Mouse (Mus musculus) effector memory CD4-positive, alpha-beta T cell, adult 7 months (primary cell): ENCODE data around the gene Prok1. TPM values are rescaled to one million over a fixed set of nuclear protein-coding genes. Genes with fewer than 3 reads are reported as not detected.

Experiments
- polyA plus RNA-seq: library from polyadenylated mRNA; unstranded; fragments of 100-300 nt; shearing (Covaris generic); gene quantifications from one replicate; pipeline ENCODE4 v1.2.1, GENCODE M21; 2017

Prok1 gene
- 0.50 TPM for polyA plus RNA-seq

DNA sequence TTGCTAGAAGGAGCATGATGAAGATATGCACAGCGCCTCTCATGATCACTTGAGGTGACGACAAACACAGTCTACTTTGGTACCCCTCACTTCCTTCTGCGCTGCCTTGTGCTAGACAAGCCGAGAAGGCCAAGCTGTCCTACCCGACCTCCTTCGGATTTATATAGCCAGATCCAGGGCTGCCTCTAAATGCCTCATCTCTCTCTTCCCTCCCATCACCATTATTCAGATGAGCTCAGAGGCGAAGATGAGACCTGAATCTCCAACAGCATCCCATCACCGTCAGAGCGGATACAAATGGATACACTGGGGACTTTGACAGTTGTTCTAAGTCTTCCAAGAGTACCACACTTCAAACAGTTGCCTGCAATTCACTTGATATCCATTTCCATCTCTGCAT is at the start of gene Prok1:
TSS of gene Prok1 (minus strand) at position 101 of the 400 bp plus-strand sequence.

DNA sequence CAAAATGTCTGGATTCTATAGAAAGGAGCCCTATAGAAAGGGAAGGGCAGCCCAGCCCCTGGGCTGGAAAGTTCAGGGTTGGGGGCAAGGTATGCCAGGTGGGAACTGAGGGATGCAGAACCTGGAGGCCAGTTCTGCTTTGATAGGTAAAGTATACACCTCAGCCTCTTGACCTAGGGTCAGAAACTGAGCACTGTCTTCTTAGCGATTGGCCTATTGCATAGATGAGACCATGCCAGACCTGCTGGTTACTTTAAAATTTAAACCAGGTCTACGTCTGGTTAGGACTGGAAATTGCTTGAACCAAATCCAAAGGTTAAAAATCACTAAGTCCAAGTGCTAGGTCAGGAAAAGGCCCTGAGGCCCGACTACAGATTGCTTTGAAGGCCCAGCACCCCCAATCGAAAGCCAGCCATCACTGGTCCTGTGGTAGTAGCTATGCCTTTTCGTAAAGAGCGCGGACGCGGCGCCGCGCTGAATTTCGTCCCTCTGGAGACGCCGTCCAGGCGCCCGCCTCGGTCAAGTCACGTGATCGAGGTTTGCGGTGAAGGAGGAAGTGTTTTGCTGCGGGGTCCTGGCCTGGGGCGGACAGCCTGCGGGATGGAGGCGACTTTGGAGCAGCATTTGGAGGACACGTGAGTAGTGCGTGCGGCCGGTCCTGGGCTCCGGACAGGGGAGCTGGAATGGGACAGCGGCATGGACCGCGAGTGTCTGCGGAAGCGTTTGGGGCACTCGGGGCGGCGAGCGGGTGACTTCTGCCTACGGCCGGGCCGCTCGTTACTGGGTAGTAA is 39.2 kb upstream of the Prok1 start, which contains the start of gene Lamtor5:
TSS of gene Lamtor5 (plus strand) at position 380 of the 791 bp plus-strand sequence.

DNA sequence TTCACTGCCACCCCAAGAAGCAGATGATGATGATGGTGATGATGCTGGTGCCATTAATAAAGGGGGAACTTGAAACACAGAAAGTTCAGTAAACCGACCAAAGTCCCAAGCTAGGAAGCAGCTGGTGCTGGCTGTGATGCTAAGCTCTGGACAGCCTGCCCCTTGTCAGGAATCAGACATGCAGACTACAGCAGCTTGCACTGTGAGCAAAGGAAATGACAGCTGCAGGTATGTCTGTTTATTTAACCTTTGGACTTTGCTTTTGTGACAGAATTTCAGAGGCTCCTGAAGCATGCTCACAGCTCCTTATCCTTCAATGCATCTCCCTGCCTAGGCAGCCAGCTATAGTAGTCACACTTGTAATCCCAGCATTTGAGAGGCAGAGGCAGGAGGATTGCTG is 9.0 kb downstream of the Prok1 start, which contains the start of gene A630076J17Rik:
TSS of gene A630076J17Rik (plus strand) at position 88 of the 400 bp plus-strand sequence.

DNA sequence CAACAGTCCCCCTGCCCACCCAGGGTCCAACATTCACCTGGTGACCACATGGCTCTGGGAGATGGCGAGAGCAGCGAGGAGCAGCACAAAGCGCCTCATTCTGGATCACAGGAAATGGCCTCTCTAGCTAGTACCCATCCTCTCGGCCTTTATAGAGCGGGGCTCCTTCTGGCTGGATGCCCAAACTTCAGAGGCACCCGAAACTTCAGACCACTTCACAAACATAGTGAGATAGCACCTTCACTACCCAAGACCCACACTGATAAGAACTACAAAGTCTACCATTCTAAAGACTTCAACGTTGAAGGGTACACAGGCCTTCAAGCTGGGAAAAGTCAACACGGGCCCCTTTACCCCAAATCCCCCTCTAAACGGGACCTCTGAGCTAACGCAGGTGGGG is 17.9 kb downstream of the Prok1 start, which contains the start of gene Cym:
TSS of gene Cym (minus strand) at position 125 of the 400 bp plus-strand sequence.

Other genes with a start within 250 kb of the Prok1 start
- gene Kcna3, start 203.5 kb downstream of the Prok1 start, polyA plus RNA-seq: 33.0 TPM
- gene Kcna2, start 138.6 kb downstream of the Prok1 start, polyA plus RNA-seq: 0.05 TPM
- not detected for gene Kcna10, start 56.7 kb downstream of the Prok1 start, polyA plus RNA-seq
- not detected for gene Cym, start 18.0 kb downstream of the Prok1 start, polyA plus RNA-seq
- gene A630076J17Rik, start 9.1 kb downstream of the Prok1 start, polyA plus RNA-seq: not detected
- 98.2 TPM for gene Lamtor5, start 39.2 kb upstream of the Prok1 start, polyA plus RNA-seq
- 0.18 TPM for gene Slc16a4, start 51.5 kb upstream of the Prok1 start, polyA plus RNA-seq
- gene Rbm15, start 94.0 kb upstream of the Prok1 start, polyA plus RNA-seq: 14.9 TPM
- gene Kcnc4, start 219.8 kb upstream of the Prok1 start, polyA plus RNA-seq: not detected